Mouse (Mus musculus): Measurements from ENCODE around the gene 4930519P11Rik. TPM values are rescaled to one million over a fixed set of nuclear protein-coding genes. Genes with fewer than 3 reads are reported as not detected.

The 4930519P11Rik gene
- polyA plus RNA-seq (2014; fragmentation: Nextera tagmentation; extraction: Ambion mirVana): 0.65 TPM in 1 of 2 replicates, not detected in the other

- Histone ChIP-seq H3K27ac (ENCODE audit: low read depth, low read length) (peak within 1 kb of the TSS; percentile 98), H3K27me3 (replicated peaks; ENCODE audit: control insufficient read depth, insufficient read depth, low read length) (no peaks in the 10 kb centered on the region), H3K36me3 (ENCODE audit: control insufficient read depth, insufficient read depth, low read length) (no peaks in the 10 kb centered on the region), H3K4me1 (ENCODE audit: control insufficient read depth, insufficient read depth, low read length) (peaks cover 8% of the 10 kb centered on the region; the same call in 1 of the 2 replicates), H3K4me2 (ENCODE audit: low read length) (peak within 1 kb of the TSS; percentile 73), H3K9me3 (replicated peaks; ENCODE audit: control insufficient read depth, low read length) (no peaks in the 10 kb centered on the region), H3K4me3 (ENCODE audit: low read depth, low read length) (peak within 1 kb of the TSS; percentile 57), H3K9ac (ENCODE audit: low read length) (peak within 1 kb of the TSS; percentile 85)
- WGBS: under 1% methylated on average over 66 of the region's 98 CpGs
- DNase-seq (ENCODE audit: low spot score): peak; percentile 94
- peak; percentile 93 for ATAC-seq
Measured at GRCm38 (mm10) chr2:154613118-154614115, at the start of gene 4930519P11Rik, which contains the start of gene Zfp341. Gene 4930519P11Rik, minus strand, starts transcription at chr2:154613437. Gene Zfp341, plus strand, starts transcription at chr2:154613297.

DNA sequence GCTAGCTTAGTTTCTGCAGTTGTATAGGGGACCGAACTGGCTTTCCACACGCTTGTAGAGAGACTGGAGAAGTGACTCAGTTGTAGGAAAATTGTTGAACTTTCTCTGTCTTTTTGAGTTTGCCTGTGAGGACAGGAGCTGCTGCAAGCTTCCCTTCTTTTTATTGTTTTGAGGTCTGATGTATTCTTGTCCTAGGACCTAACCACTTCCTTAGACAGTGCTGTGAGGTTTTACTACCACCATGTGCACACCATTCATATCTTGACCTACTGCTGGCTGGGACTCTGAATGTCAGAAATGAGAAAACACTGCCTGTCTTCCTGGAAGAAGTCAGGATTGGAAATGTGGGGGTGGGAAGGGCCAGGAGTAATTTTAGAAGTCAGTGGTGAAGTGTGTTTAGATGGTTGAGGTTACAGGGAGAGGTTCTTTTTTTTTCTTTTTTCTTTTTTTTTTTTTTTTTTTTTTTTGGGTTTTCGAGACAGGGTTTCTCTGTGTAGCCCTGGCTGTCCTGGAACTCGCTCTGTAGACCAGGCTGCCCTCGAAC is 46.4 kb upstream of the 4930519P11Rik start:
- no peaks in the 10 kb centered on the region for H3K27me3 ChIP-seq (replicated peaks; ENCODE audit: control insufficient read depth, insufficient read depth, low read length)
- no peaks in the 10 kb centered on the region for H3K9me3 ChIP-seq (replicated peaks; ENCODE audit: control insufficient read depth, low read length)
- peaks cover 19% of the 10 kb centered on the region for H3K4me1 ChIP-seq (ENCODE audit: control insufficient read depth, insufficient read depth, low read length)
- no peak overlapping the region for H3K27ac ChIP-seq (ENCODE audit: low read depth, low read length)
- H3K9ac ChIP-seq (ENCODE audit: low read length): 0 out of 2 replicates have a peak overlapping the region, but pooled peaks have one; percentile 92
- DNase-seq (ENCODE audit: low spot score): no peak
- H3K4me3 ChIP-seq (ENCODE audit: low read depth, low read length): no peak overlapping the region
- no peak overlapping the region for H3K4me2 ChIP-seq (ENCODE audit: low read length)
- no peak for ATAC-seq
- H3K36me3 ChIP-seq (ENCODE audit: control insufficient read depth, insufficient read depth, low read length): peaks cover 13% of the 10 kb centered on the region; the same call in 1 of the 2 replicates
- WGBS: 87% methylated on average over 3 of the region's 5 CpGs

- 47% methylated on average over 4 of the region's 4 CpGs for WGBS
- Histone ChIP-seq H3K4me1 (ENCODE audit: control insufficient read depth, insufficient read depth, low read length) (peaks cover 19% of the 10 kb centered on the region), H3K9ac (ENCODE audit: low read length) (peak overlapping the region; percentile 92; the same call in 1 of the 2 replicates), H3K4me3 (ENCODE audit: low read depth, low read length) (no peak overlapping the region), H3K27ac (ENCODE audit: low read depth, low read length) (no peak overlapping the region), H3K36me3 (ENCODE audit: control insufficient read depth, insufficient read depth, low read length) (peaks cover 13% of the 10 kb centered on the region; the same call in 1 of the 2 replicates), H3K9me3 (replicated peaks; ENCODE audit: control insufficient read depth, low read length) (no peaks in the 10 kb centered on the region), H3K4me2 (ENCODE audit: low read length) (peak overlapping the region; percentile 76), H3K27me3 (replicated peaks; ENCODE audit: control insufficient read depth, insufficient read depth, low read length) (no peaks in the 10 kb centered on the region)
- DNase-seq (ENCODE audit: low spot score) (no peak), ATAC-seq (no peak)
Measured at GRCm38 (mm10) chr2:154659070-154659469, 45.8 kb upstream of the 4930519P11Rik start.

DNA sequence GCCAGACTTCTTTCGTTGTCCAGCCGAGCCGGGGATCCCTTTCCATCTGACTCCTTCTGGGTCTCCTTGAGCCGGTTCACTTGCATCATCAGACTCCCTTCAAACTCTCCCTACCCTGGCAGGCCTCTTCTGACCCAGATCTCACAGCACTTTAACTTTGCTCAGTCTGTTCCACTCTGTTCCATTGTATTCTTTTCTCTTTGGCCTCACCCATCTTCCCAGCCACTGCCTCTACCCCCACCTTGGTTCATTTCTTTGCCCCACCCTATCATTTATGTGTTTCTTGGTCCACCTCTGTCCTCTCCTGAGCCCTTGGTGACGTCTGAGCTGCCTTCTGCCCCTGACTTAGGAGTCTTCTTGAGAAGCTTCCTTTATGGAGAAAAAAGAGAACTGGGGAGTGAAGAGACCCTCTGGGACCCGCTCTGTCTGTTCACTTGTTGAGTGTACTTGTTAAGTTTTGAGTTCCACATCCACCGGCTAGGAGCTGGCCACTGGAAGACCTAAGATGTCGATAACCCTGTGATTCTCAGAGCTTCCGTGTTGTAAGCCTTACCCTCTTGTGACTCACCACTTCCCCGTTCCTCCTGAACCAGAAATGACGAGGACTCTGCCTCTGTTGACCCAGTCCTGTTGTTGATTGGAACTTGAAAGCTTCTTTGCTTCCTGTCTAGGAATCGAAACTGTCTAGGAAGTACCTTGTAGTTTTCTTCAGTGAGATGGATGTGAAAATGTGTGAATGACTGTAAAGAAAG is 44.4 kb upstream of the 4930519P11Rik start:
- Histone ChIP-seq H3K4me1 (ENCODE audit: control insufficient read depth, insufficient read depth, low read length) (peaks cover 19% of the 10 kb centered on the region), H3K4me2 (ENCODE audit: low read length) (peak overlapping the region; percentile 76), H3K36me3 (ENCODE audit: control insufficient read depth, insufficient read depth, low read length) (peaks cover 13% of the 10 kb centered on the region; the same call in 1 of the 2 replicates), H3K27ac (ENCODE audit: low read depth, low read length) (0 out of 2 replicates have a peak overlapping the region, but pooled peaks have one; percentile 50), H3K9ac (ENCODE audit: low read length) (peak overlapping the region; percentile 92), H3K9me3 (replicated peaks; ENCODE audit: control insufficient read depth, low read length) (no peaks in the 10 kb centered on the region), H3K27me3 (replicated peaks; ENCODE audit: control insufficient read depth, insufficient read depth, low read length) (no peaks in the 10 kb centered on the region), H3K4me3 (ENCODE audit: low read depth, low read length) (peak overlapping the region; percentile 82)
- DNase-seq (ENCODE audit: low spot score) (no peak), ATAC-seq (no peak)
- 19% methylated on average over 12 of the region's 12 CpGs for WGBS

DNA sequence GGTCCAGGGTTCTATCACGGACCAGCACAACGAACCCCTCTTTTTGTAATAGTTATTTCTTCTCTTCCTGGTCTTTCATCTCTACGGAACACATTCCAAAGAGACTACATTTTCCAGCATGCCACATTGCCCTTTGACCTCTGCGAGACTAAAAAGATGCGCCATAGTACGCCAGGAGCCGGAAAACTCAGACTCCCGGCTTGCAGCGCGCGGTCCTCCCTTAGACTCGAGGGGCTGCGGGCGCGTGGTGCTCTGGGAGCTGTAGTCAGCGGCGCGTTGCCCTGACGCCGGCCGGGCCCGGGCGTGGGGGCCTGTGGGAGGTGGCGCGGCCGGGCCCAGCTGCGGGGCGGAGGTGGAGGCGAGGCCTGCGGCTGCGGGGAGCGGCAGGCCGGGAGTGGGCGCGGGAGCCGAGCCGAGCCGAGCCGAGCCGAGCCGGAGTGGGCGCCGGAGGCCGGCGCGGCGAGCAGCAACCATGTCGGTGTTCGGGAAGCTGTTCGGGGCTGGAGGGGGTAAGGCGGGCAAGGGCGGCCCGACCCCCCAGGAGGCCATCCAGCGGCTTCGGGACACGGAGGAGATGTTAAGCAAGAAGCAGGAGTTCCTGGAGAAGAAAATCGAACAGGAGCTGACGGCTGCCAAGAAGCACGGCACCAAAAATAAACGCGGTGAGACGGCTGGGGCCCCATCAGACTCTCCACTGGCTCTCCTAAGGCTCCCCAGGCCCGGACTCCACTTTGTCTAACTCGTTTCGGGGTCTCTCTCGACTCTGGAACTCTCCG is 43.7 kb upstream of the 4930519P11Rik start:
- H3K27ac ChIP-seq (ENCODE audit: low read depth, low read length): peak overlapping the region; percentile 50; the same call in 1 of the 2 replicates
- peak; percentile 100 for ATAC-seq
- DNase-seq (ENCODE audit: low spot score): peak; percentile 99
- peaks cover 19% of the 10 kb centered on the region for H3K4me1 ChIP-seq (ENCODE audit: control insufficient read depth, insufficient read depth, low read length)
- peak overlapping the region; percentile 92 for H3K9ac ChIP-seq (ENCODE audit: low read length)
- no peaks in the 10 kb centered on the region for H3K27me3 ChIP-seq (replicated peaks; ENCODE audit: control insufficient read depth, insufficient read depth, low read length)
- peaks cover 13% of the 10 kb centered on the region; the same call in 1 of the 2 replicates for H3K36me3 ChIP-seq (ENCODE audit: control insufficient read depth, insufficient read depth, low read length)
- peak overlapping the region; percentile 76 for H3K4me2 ChIP-seq (ENCODE audit: low read length)
- WGBS: under 1% methylated on average over 62 of the region's 67 CpGs
- peak overlapping the region; percentile 82 for H3K4me3 ChIP-seq (ENCODE audit: low read depth, low read length)
- H3K9me3 ChIP-seq (replicated peaks; ENCODE audit: control insufficient read depth, low read length): no peaks in the 10 kb centered on the region

- WGBS: 90% methylated on average over 2 of the region's 2 CpGs
- Histone ChIP-seq H3K4me2 (ENCODE audit: low read length) (peak overlapping the region; percentile 46; the same call in 1 of the 2 replicates), H3K27me3 (replicated peaks; ENCODE audit: control insufficient read depth, insufficient read depth, low read length) (no peaks in the 10 kb centered on the region), H3K9me3 (replicated peaks; ENCODE audit: control insufficient read depth, low read length) (no peaks in the 10 kb centered on the region), H3K9ac (ENCODE audit: low read length) (peak overlapping the region; percentile 35; the same call in 1 of the 2 replicates), H3K4me3 (ENCODE audit: low read depth, low read length) (no peak overlapping the region; the same call in 1 of the 2 replicates), H3K36me3 (ENCODE audit: control insufficient read depth, insufficient read depth, low read length) (peaks cover 7% of the 10 kb centered on the region; the same call in 1 of the 2 replicates), H3K4me1 (ENCODE audit: control insufficient read depth, insufficient read depth, low read length) (peaks cover 19% of the 10 kb centered on the region), H3K27ac (ENCODE audit: low read depth, low read length) (no peak overlapping the region)
- ATAC-seq (no peak), DNase-seq (ENCODE audit: low spot score) (no peak)
Measured at GRCm38 (mm10) chr2:154655878-154656414, 42.7 kb upstream of the 4930519P11Rik start.

- no peaks in the 10 kb centered on the region for H3K9me3 ChIP-seq (replicated peaks; ENCODE audit: control insufficient read depth, low read length)
- no peak overlapping the region for H3K4me3 ChIP-seq (ENCODE audit: low read depth, low read length)
- WGBS: 95% methylated on average over 12 of the region's 12 CpGs
- DNase-seq (ENCODE audit: low spot score) (no peak), ATAC-seq (no peak)
- no peak overlapping the region for H3K9ac ChIP-seq (ENCODE audit: low read length)
- no peaks in the 10 kb centered on the region for H3K27me3 ChIP-seq (replicated peaks; ENCODE audit: control insufficient read depth, insufficient read depth, low read length)
- no peak overlapping the region for H3K27ac ChIP-seq (ENCODE audit: low read depth, low read length)
- no peaks in the 10 kb centered on the region for H3K36me3 ChIP-seq (ENCODE audit: control insufficient read depth, insufficient read depth, low read length)
- H3K4me2 ChIP-seq (ENCODE audit: low read length): no peak overlapping the region
- H3K4me1 ChIP-seq (ENCODE audit: control insufficient read depth, insufficient read depth, low read length): peaks cover 19% of the 10 kb centered on the region
Measured at GRCm38 (mm10) chr2:154654976-154655375, 41.7 kb upstream of the 4930519P11Rik start.

Measured in forebrain, embryonic 14.5 days (tissue).